ENCODE assay signal across 29 mouse cellular contexts in genomic region chr4:76194762-76195161, GRCm38 (mm10).
"Had no signal": no experiment of that assay in that cellular context is flagged by ENCODE, and none has a peak within 500 bp of the region (broad histone marks: within the 10 kb centered on the region; RNA-seq: fewer than 3 reads in every experiment).

No protein-coding gene starts in this region.

- H3K4me1 ChIP-seq: embryonic facial prominence, embryonic 12.5 days; embryonic facial prominence, embryonic 13.5 days; embryonic facial prominence, embryonic 15.5 days had no signal

- H3K9ac ChIP-seq: embryonic facial prominence, embryonic 12.5 days; embryonic facial prominence, embryonic 13.5 days; embryonic facial prominence, embryonic 15.5 days; forebrain, embryonic 12.5 days; forebrain, embryonic 13.5 days; forebrain, embryonic 15.5 days; forebrain, postnatal 0 days had no signal

- H3K4me3 ChIP-seq: embryonic facial prominence, embryonic 10.5 days; embryonic facial prominence, embryonic 12.5 days; embryonic facial prominence, embryonic 13.5 days; embryonic facial prominence, embryonic 15.5 days; erythroblast, embryonic 14.5 days; forebrain, embryonic 10.5 days; forebrain, embryonic 12.5 days; forebrain, embryonic 13.5 days; forebrain, embryonic 15.5 days; gastrocnemius, adult 2 months; heart, adult 2 months had no signal

- H3K4me2 ChIP-seq: embryonic facial prominence, embryonic 12.5 days; embryonic facial prominence, embryonic 13.5 days; embryonic facial prominence, embryonic 15.5 days; forebrain, embryonic 12.5 days; forebrain, embryonic 13.5 days; forebrain, embryonic 15.5 days had no signal

- DNase-seq: cerebellum, adult 2 months; cerebellum, adult 8-10 months; cerebellum, adult 9-10 months; cerebellum, adult 9-11 months; cerebellum, postnatal 10 days; cerebellum, postnatal 14 days; cerebellum, postnatal 25 days; cerebellum, postnatal 36 days; embryo, embryonic 11 days; forebrain, postnatal 0 days; gastrocnemius, adult 2 months; gastrocnemius, postnatal 10 days; gastrocnemius, postnatal 14 days; gastrocnemius, postnatal 25 days; gastrocnemius, postnatal 36 days; heart, adult 11 months; heart, adult 18-20 months; heart, adult 2 months had no signal

- H3K27me3 ChIP-seq: embryonic facial prominence, embryonic 12.5 days; embryonic facial prominence, embryonic 13.5 days; embryonic facial prominence, embryonic 15.5 days; forebrain, embryonic 15.5 days had no signal

- H3K36me3 ChIP-seq: embryonic facial prominence, embryonic 10.5 days; embryonic facial prominence, embryonic 12.5 days; embryonic facial prominence, embryonic 13.5 days; embryonic facial prominence, embryonic 15.5 days; forebrain, embryonic 10.5 days; forebrain, embryonic 12.5 days; forebrain, embryonic 15.5 days had no signal

- H3K27ac ChIP-seq: embryonic facial prominence, embryonic 10.5 days; embryonic facial prominence, embryonic 12.5 days; embryonic facial prominence, embryonic 13.5 days; embryonic facial prominence, embryonic 15.5 days; forebrain, embryonic 10.5 days; forebrain, embryonic 12.5 days; forebrain, embryonic 13.5 days; forebrain, embryonic 15.5 days; gastrocnemius, adult 2 months; heart, adult 2 months had no signal

- H3K9me3 ChIP-seq: embryonic facial prominence, embryonic 10.5 days; embryonic facial prominence, embryonic 12.5 days; embryonic facial prominence, embryonic 13.5 days; embryonic facial prominence, embryonic 15.5 days; forebrain, embryonic 10.5 days; forebrain, embryonic 12.5 days; forebrain, embryonic 13.5 days; forebrain, embryonic 15.5 days had no signal

- ATAC-seq: forebrain, embryonic 13.5 days; forebrain, embryonic 14.5 days; forebrain, embryonic 15.5 days; forebrain, embryonic 16.5 days; forebrain, postnatal 0 days had no signal
